Mouse (Mus musculus): ENCODE data around the gene Zfp740.
A peak's percentile ranks its signal among the peaks of the same experiment; 100 is the strongest.
"Not testable (repeated sequence)": the region's sequence is repeated elsewhere in the genome, so short reads cannot be mapped to it uniquely, and the experiment has no call there.

Gene Zfp740

DNA sequence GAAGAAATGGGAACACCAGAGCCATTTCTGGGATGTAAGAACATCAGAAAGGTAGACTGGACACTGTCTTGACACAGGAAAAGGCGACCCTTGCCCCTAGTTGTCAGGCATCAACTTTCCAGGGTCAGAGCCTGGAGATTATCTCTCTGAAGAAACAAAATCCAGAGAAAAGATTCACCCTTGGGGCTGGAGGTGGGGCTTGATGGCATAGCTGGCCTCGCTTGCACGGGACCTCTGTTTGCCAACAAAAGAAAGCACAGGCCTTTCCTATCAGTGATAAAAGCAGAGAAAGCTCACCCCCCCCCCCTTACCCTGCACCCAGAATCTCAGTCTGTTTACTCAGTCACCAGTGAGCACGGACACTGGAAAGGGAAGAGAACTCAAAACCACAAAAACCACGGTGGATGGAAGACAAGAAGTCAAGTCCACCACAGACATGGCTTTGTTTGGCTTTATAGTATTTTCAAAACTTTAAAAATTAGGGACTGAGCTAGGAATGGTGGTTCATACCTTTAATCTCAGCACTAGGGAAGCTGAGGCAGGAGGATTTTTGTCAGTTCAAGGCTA is 10.1 kb upstream of the Zfp740 start:
- DNase-seq (ENCODE audit: low read depth, low spot score), result no peak

DNA sequence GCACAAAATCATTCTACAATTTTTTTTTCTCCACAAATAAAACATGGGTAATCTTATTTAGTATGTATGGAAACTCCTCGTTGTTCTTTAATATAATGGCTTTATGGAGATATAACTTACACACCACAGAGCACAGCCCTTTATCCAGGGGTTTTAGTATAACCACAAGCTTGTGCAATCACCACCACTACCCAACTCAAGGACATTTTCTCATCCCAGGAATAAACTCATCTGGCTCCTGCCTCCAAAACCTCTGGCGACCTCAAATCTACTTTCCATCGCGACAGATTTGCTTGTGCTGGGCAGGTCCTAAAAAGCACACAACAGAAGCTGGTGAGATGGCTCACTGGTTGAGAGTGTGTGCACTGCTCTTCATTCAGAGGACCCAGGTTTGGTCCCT is 9.4 kb upstream of the Zfp740 start:
- DNase-seq (ENCODE audit: low read depth, low spot score), result no peak

DNA sequence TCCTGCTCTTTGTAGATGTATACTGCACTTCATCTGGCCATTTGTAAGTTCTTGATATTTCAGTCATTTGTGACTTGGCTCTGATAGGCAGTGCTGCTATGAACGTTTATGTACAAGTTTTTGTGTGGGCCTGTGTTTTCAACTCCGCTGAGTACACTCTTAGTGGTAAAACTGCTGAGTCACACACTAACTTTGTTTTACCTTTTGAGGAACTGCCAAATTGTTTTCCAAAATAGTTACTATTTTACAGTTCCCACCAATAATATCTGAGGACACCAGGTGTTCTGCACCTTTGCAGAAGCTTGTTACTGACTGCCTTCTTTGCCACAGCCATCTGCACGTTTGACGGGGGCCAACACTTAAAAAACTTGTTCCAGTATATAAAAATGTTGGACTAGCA is 8.6 kb upstream of the Zfp740 start:
- no peak for DNase-seq (ENCODE audit: low read depth, low spot score)

DNA sequence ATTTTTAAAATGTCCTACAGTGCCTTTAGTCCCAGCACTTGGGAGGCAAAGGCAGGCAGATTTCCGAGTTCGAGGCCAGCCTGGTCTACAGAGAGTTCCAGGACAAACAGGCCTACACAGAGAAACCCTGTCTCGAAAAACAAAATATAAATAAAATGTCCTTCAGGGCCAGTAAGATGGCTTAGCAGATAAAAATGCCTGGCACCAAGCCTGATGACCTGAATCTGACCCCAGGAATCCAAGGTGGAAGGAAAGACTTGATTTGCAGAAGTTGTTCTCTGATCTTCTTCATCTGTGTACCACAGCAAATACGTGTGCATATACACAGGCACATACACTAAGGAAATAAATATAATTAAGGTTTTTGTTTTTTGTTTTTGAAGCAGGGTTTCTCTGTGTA is 7.7 kb upstream of the Zfp740 start:
- DNase-seq (ENCODE audit: low read depth, low spot score), result no peak

DNA sequence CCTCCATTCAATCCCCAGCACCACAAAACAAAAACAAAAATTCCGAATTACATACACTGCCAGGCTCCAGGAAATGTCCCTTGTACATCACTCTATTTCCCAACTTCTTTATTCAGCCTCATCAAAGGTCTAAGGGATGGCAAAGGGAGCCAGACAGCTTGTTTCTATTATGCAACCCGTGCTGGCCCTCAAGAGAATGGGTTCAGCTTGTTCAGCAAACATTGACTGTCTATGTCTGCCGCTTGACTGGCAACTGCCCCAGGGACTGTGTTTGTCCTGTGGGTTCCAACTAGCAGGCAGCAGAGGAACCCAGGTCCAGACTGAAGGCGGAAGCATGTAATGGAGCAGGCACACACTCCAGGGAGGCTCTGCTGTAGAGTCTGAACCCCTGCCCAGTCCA is 4.2 kb upstream of the Zfp740 start:
- no peak for DNase-seq (ENCODE audit: low read depth, low spot score)

DNA sequence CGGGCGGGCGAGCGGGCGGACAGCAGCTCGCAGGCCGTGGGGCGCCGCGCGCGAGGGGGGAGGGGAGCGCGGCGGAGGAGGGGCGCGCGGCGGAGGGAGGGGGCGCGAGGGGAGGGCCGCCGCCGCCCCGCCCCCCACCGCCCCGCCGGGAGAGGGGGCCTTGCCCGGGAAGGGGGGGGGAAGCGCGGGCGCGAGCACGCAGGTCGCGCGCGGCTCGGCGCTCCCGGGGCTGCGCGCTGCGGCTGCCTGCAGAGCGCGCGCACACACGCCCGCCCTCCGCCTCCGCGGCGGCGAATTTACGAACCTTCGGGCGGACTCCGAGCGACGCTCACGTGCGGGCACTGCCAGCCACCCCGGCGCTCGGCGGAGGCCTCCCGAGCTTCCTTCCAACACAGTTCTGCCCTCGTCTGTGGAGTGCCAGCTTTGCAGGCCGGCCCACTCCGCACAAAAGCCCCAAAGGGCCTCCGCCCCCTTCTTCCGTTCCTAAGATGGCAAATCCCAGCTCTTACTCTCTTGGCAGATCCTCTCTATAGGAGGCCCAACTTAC is 859 bp downstream of the Zfp740 start:
- DNase-seq (ENCODE audit: low read depth, low spot score), result peak; percentile 83

DNA sequence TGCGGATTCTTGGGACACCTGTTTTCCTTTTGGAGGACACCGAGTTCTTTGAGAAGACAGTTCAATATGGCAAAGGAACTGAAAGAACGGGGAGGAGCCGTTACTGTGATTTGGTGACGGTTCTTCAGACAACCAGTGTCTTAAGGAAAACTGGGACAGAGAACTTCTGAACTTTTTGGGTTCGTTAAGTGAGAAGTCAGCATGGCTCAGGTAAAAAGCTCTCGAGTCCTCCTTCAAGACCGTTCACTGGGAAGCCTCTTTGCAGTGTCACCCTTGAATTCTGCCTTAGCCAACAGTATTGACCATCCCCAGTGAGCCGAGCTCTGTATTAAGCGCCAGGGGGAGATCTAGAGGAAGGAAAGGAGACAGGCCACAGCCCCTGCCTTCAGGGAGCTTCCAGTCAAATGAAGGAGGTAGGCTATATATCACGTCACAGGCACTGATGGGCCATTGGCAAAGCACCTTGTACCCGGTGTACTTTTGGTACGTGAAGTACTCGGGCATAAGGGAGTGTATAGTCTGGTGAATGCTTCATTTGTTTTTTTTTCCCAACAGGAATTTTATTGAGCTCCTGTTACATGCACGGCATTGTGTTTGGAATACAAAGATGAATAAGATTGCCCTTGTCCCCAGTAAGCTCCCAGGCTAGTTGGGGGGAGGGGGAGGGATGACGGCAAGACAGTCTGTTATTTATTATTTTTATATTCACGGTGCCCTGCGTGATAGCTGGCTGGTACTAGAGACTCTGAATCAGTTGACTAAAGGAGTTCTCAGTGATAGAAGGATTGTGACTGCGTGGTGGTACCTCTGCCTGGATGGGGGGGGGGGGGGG is 1.8 kb downstream of the Zfp740 start, which contains the start of gene Csad:
TSS of gene Csad (minus strand) at position 51 of the 832 bp plus-strand sequence.
- no peak for DNase-seq (ENCODE audit: low read depth, low spot score)

DNA sequence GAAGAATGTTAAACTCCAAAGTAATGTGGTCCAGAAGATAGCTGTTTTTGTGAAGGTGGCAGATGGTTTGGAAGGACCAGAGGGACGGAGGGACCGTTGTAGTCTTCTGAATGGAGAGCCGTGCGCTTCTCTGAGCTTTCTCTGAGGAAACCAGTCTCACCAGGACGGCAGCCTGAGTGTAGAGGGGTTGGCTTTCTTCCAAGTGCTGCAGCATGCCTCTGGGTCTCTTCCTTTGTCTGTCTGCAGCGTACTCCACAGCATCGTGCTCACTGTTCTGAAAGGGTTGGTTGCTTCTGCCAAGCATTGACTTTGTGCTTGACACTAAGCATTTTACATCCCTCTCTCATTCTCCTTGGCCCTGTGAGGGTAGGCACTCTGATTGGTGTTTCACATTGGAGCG is 2.7 kb downstream of the Zfp740 start:
- peak; percentile 54 for DNase-seq (ENCODE audit: low read depth, low spot score)

DNA sequence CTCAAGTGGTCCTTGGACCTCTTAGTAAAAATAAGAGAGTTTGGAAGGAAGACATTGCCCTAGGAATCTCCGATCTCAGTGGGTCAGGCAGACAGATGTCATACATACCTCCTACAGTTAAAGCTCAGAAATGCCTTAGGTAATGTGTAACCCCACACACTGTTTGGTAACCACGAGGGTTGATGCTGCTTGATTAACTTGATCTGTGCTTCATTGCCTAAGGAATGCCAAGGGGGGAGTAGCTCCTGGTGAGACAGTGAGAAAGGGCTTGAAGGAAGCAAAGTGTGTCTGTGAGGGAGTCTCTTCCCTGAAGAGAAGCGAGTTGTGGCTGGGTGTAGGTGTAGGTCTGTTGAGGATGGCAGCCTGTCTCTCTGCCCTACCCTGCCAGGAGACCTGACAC is 4.3 kb downstream of the Zfp740 start:
- DNase-seq (ENCODE audit: low read depth, low spot score), result no peak

DNA sequence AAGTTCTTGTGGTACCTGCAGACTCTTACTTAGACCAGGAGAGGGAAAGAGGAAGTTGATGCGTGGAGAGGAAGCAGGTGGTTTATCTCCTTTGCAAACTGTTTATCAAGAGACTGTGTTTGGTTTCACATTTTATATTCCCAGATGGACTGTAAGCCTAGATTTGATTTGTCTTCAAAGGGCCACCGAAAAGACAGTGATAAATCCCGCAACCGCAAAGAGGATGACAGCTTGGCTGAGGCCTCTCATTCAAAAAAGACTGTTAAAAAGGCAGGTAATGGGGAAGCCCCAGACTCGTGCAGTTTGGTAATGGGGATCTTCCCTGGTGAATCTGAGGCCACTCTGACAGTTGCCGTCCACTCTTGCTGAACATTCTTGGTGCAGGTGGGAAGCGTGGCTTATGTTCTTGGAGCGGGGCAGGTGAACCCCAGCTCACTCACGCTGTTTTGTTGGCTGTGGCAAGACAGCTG is 5.1 kb downstream of the Zfp740 start:
- DNase-seq (ENCODE audit: low read depth, low spot score), result peak; percentile 55

DNA sequence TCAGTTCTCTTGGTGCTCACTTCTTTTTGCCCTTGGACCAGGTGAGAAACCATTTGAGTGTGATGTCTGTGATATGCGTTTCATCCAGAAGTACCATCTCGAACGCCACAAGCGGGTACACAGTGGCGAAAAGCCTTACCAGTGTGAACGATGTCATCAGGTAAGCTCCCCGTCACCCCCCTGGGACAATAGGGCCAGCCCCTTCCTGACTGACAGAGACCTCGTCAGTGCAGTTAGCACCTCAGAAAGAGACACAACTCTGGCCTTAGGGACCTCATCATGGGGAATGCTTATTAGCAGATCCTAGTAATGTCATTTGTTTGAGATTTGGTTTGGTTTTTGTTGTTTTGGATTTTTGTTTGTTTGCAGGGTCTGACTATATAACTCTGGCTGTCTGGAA is 6.1 kb downstream of the Zfp740 start:
- DNase-seq (ENCODE audit: low read depth, low spot score), result no peak

DNA sequence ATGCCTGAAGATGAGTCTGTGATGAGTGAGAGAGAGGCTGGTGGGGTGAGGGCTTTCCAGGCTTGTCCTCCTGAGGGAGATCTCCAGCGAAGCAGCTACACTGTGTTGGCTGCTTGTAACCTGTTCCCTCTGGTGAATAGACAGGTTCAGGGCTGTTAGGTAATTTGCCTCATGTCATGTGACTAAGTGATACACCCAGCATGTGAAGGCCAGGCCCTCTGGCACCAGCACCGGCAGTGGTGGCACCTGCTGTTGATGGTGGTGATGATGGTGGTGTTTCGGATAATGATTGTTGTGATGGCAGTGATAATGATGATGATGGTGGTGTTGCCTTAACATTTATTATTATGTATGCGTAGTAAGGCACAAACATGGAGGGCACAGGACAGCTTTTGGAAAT is 7.8 kb downstream of the Zfp740 start:
- DNase-seq (ENCODE audit: low read depth, low spot score), result no peak

DNA sequence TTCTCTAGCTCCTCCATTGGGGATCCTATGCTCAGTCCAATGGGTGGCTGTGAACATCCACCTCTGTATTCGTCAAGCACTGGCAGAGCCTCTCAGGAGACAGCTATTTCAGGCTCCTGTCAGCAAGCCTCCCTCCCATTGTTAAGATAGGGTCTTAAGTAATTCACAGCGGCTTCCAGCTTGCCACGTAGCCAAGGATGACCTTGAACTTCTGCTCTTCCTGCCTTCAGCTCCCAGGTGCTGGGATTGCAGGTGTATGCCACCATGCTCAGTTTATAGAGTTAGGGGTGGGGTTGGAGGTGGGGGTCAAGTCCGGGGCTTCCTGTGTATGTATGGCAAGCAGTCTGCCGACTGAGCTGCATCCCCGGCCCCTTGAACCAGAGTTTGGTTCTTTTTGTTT is 8.8 kb downstream of the Zfp740 start:
- DNase-seq (ENCODE audit: low read depth, low spot score), result no peak

DNA sequence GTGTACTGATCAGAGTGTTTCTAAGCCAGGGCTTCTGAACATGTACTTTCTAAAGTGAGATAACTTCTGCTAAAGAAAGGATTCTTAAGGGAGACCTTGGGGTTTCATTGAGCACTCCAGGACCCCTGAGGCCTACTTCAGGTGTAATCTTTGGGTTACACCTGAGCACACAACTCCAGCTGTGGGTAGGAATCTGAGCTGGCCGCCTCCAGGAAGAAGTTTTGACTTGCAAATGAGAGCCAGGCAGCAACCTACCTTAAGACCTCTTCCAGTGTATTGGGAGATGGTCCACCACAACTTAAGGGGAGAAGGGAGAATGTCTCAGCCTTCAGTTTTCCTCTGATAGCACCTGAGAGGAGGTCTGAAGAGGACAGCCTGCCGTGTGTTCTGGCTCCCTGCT is 11.1 kb downstream of the Zfp740 start:
- no peak for DNase-seq (ENCODE audit: low read depth, low spot score)

DNA sequence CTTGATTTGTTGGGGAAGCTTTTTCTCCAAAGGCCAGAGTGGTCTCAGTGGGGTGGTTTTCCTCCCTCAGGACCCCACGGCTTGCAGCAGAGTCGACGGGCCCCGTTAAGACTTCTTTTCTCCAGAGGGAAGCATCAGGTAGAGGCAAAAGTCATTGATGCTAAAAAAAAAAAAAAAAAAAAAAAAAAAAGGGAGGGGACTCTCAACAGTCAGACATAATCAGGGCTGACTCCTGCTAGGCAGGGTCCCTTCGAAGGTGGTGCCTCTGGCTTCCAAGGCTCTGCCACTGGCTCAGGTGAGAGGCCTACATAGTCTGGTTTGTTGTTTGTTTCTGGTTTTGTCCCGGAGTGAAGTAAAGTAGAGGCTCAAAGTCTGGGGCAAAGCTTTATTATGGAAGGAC is 12.6 kb downstream of the Zfp740 start:
- no peak for DNase-seq (ENCODE audit: low read depth, low spot score)

DNA sequence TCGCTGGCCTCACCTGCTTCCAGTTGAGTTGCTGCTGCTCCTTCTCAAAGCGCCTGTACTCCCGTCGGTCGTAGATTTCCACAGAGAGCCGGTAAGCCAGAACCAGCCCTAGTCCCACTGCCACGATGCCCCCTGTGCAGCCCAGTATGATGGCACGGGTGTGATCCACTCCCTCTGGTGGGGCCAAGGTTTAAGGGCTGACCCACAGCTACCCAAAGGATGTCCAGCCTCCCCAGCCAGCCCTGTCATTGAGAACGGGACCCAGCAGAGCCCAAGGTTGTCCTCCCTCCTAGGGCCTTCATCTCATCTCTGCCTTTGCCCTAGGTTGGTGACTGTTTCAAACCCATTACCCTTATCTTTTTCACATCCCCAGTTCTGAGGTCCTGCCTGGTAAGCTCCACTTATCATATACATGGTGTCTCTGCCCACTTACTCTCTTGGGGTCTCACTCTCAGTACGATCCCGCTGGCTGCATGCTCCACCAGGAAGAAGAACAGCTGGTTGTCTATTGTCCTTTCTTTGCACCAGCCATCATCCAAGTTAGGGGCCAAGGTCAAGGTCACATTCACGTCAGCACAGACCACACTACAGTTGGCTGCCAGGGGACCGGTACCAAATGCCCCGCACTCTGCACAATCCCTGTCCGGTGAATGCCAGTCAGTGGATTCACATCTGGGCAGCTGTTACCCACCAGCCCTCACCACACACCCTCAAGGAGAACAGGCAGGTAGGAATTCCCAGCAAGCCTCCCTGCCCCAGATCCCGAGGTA is 13.6 kb downstream of the Zfp740 start:
- DNase-seq (ENCODE audit: low read depth, low spot score), result no peak

DNA sequence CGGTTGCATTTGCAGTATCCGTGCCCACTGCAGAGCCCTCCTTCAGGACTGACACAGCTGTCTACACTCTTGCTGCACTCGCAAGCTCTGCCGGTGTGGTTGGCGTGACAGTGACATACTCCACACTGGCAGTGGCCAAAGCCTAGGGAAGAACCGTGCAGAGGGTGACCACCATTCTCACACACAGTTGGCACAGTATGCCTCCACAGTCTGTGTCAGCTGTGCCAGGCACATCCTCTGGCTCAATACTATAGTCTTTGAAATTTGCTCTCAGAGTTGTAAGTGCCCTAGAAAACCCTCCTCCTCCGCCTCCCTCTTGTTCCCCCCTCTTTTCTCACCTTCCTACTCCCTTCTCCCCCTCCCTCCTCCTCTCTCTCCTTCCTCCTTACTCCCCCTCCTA is 14.3 kb downstream of the Zfp740 start:
- DNase-seq (ENCODE audit: low read depth, low spot score), result no peak

DNA sequence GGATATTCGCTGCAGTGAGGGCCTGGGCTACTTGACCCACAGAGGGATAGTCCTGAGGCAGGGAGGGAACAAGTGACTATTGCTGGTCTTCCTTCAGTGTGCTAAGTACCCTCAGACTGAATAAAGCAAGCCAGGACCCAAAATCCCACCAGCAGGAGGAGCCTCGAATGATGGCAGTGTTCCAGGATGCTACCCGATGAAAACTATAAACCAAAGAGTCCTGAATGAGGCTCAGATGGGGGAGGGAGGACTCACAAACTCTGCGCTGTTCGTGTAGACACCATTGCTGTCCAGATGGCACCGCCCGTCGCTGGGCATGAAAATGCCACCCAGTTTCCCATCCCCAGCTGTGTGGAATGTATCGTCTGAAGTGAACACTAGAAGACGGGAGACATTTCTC is 19.3 kb downstream of the Zfp740 start:
- no peak for DNase-seq (ENCODE audit: low read depth, low spot score)

DNA sequence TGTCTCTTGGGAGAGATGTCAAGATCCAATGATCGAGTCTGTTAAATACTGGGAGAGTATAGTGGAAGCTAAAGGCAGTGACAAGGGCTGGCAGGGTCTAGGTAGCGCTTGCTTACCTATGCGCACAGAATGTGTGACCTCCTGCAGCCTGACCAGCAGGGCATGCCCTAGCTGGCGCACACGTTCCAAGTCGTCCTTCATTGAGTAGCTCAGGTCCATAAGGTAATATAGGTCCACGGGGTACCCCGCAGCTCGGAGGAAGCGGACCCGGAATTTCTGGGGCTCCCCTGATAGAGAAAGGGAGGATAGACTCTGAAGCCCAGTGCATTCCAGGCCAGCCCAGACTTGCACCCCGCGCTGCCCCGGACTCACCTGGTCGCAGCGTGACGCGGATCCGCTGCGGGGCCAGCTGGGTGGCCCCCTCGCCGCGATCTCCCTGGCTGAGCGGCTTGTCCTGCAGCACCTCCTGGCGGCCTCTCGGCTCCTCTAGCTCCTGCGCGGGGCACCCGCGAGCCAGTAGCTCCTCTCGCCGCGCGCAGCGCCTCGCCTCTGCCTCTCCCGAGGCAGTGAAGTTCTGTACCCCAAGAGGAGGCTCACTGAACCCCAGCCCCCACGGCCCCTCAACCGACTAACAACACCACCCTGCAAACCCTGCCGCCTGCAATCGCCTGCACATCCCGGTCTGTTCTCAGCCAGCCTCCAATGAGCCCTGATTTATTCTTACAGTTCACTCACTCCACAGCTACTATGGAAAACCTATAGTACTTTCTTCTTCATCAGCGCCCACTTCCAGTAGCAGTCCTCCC is 21.3 kb downstream of the Zfp740 start:
- peak; percentile 80 for DNase-seq (ENCODE audit: low read depth, low spot score)

DNA sequence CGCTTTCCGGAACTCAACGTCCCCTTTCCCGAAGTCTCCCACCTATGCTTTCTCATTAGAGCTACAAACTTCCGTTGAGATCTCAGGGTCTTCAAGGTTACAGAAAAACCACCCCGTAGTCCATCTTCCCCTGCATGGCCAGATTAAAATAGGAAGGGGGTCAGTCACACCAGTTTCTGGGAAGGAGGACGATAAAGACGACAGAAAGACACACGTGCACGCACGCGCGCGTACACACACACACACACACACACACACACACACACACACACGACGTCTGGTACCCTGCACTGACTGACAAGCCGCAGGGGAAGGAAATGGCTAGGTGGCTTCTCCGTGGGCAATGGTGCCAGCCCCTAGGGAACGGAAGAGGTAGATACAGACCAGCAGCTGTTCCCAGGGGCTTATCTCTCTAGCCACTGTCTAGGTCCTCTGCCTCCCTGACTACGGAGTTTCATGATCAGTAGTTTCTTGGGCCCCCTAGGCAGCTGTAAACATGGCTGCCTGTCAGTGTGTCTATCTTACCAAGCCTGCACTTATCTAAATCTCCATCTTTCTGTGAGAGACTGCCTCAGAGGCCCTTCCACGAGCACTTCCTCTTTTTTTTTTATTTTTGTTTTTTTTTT is 22.1 kb downstream of the Zfp740 start:
- peak; percentile 90 for DNase-seq (ENCODE audit: low read depth, low spot score)

DNA sequence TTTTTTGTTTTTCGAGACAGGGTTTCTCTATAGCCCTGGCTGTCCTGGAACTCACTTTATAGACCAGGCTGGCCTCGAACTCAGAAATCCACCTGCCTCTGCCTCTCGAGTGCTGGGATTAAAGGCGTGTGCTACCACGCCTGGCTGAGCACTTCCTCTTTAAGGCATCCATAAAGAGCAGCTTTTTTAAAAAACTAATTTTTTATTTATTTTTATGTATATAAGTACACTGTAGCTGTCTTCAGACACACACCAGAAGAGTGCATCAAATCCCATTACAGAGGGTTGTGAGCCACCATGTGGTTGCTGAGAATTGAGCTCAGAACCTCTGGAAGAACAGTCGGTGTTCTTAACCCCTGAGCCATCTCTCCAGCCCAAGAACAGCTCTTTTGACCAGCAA is 22.6 kb downstream of the Zfp740 start:
- not testable (repeated sequence) for DNase-seq (ENCODE audit: low read depth, low spot score)
